Mouse (Mus musculus): ENCODE data around the gene Mdfi. TPM values are rescaled to one million over a fixed set of nuclear protein-coding genes. Genes with fewer than 3 reads are reported as not detected.

The Mdfi gene
- total RNA-seq, 2 experiments from 2014 or later = 0.40 to 1.3 TPM

GRCm38 (mm10) chr17:47847985-47848384, 13.5 kb upstream of the Mdfi start:
- no peak for DNase-seq

- DNase-seq = no peak
Observed at GRCm38 (mm10) chr17:47845609-47846008, 11.1 kb upstream of the Mdfi start.

- no peak for DNase-seq
Observed at GRCm38 (mm10) chr17:47843465-47843864, 9.0 kb upstream of the Mdfi start.

- peak; percentile 92 for DNase-seq
Observed at GRCm38 (mm10) chr17:47841931-47842623, 7.6 kb upstream of the Mdfi start.

GRCm38 (mm10) chr17:47841521-47841920, 7.0 kb upstream of the Mdfi start:
- no peak for DNase-seq

GRCm38 (mm10) chr17:47837808-47838207, 3.3 kb upstream of the Mdfi start:
- no peak for DNase-seq

- DNase-seq = peak in 1 of 2 experiments; percentile 30
Observed at GRCm38 (mm10) chr17:47833628-47834481, 636 bp downstream of the Mdfi start.

GRCm38 (mm10) chr17:47833029-47833627, 1.4 kb downstream of the Mdfi start:
- DNase-seq = peak; percentile 58 to 61

GRCm38 (mm10) chr17:47832501-47833028, 1.9 kb downstream of the Mdfi start:
- peak in 1 of 2 experiments; percentile 36 for DNase-seq

- DNase-seq = no peak
Observed at GRCm38 (mm10) chr17:47831772-47832171, 2.7 kb downstream of the Mdfi start.

GRCm38 (mm10) chr17:47831161-47831560, 3.3 kb downstream of the Mdfi start:
- DNase-seq = no peak

- no peak for DNase-seq
Observed at GRCm38 (mm10) chr17:47821339-47821738, 13.2 kb downstream of the Mdfi start.

GRCm38 (mm10) chr17:47818038-47818725, 16.3 kb downstream of the Mdfi start:
- no peak for DNase-seq

GRCm38 (mm10) chr17:47815446-47815845, 19.0 kb downstream of the Mdfi start:
- no peak for DNase-seq

GRCm38 (mm10) chr17:47814496-47814895, 20.0 kb downstream of the Mdfi start:
- DNase-seq = no peak

GRCm38 (mm10) chr17:47813616-47814015, 20.9 kb downstream of the Mdfi start:
- DNase-seq = peak in 1 of 2 experiments; percentile 46

GRCm38 (mm10) chr17:47812200-47812599, 22.3 kb downstream of the Mdfi start:
- DNase-seq = no peak

GRCm38 (mm10) chr17:47811265-47811800, 23.2 kb downstream of the Mdfi start:
- DNase-seq = no peak

GRCm38 (mm10) chr17:47806230-47806629, 28.3 kb downstream of the Mdfi start:
- peak in 1 of 2 experiments; percentile 26 for DNase-seq

- DNase-seq = no peak
Observed at GRCm38 (mm10) chr17:47805047-47805835, 29.2 kb downstream of the Mdfi start.

- no peak for DNase-seq
Observed at GRCm38 (mm10) chr17:47803662-47804061, 30.8 kb downstream of the Mdfi start.
